8 mouse cellular contexts compared by ENCODE assay signal in the genomic region with DNA sequence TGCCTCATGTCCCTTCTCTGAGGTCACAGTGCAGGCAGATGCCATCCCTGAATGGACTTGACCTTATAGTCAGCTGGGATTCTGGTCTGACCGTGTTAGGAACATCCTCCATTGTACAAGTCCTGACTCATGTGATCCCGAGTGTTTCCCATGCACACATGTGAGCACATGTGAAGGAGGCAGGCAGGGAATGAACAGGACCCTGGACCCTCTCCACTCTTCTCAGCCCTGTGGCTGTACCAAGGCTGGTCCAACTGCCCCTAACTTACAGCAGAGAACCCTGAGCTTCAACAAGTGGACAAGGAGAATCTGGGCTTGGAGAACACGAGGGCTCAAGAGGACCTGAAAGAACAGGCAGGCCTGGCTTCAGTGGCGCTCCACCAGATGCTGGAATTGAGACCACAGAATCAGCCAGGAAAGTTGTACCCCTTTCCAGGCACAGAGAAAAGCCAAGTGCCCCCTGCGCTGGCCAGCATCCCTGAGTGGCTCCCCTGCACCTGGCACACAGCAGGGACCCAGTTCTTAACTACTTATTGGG. TPM values are rescaled to one million over a fixed set of nuclear protein-coding genes. Genes with fewer than 3 reads are reported as not detected.
DNase-seq lines count a peak whose midpoint lies in the region; ATAC-seq and TF ChIP-seq lines count a peak whose summit lies in the region.

No protein-coding gene starts in this region.

- H3K4me3 ChIP-seq in heart, embryonic 10.5 days, result peak overlapping the region; percentile 73
- peak overlapping the region; percentile 59; the same call in 1 of the 2 replicates for H3K4me3 ChIP-seq in ES-Bruce4 (ENCODE audit: low read depth, low read length)
- H3K4me3 ChIP-seq in heart, embryonic 14.5 days (ENCODE audit: control insufficient read depth in 1 of 2, insufficient read depth in 1 of 2, low read depth in 1 of 2, low read length in 2 of 2), result peak overlapping the region; percentile 71 to 74
- H3K4me3 ChIP-seq in liver, embryonic 16.5 days (ENCODE audit: low read depth, low read length), result peak overlapping the region; percentile 85

- DNase-seq in heart, embryonic 10.5 days (ENCODE audit: low spot score), result no peak
- no peak for DNase-seq in heart, postnatal 14 days
- no peak for DNase-seq in urinary bladder, postnatal 25 days (ENCODE audit: low spot score)
- DNase-seq in Muller cell, postnatal 12 days (ENCODE audit: inconsistent ontology term), result no peak
- no peak for DNase-seq in cerebellum, postnatal 10 days

- no peak for TF ChIP-seq CTCF in ES-Bruce4 (IDR thresholded peaks at IDR 0.05; ENCODE audit: low read depth, low read length)

- peaks cover 26% of the 10 kb centered on the region; the same call in 1 of the 2 replicates for H3K36me3 ChIP-seq in heart, embryonic 10.5 days
- H3K36me3 ChIP-seq in ES-Bruce4 (ENCODE audit: control insufficient read depth, insufficient read depth, low read length, poor library complexity, severe bottlenecking), result no peaks in the 10 kb centered on the region
- H3K36me3 ChIP-seq in heart, embryonic 14.5 days (ENCODE audit: control insufficient read depth, insufficient read depth, low read length), result peaks cover 22% of the 10 kb centered on the region
- H3K36me3 ChIP-seq in liver, embryonic 16.5 days (ENCODE audit: control insufficient read depth, insufficient read depth), result peaks cover 12% of the 10 kb centered on the region

- no peaks in the 10 kb centered on the region for H3K27me3 ChIP-seq in heart, embryonic 10.5 days (ENCODE audit: insufficient read depth, poor library complexity, severe bottlenecking)
- H3K27me3 ChIP-seq in ES-Bruce4 (ENCODE audit: control insufficient read depth, insufficient read depth, low read length, poor library complexity, severe bottlenecking), result no peaks in the 10 kb centered on the region
- H3K27me3 ChIP-seq in heart, embryonic 14.5 days (ENCODE audit: control insufficient read depth, insufficient read depth, low read length), result no peaks in the 10 kb centered on the region
- no peaks in the 10 kb centered on the region for H3K27me3 ChIP-seq in liver, embryonic 16.5 days (ENCODE audit: control insufficient read depth, insufficient read depth, low read depth, low read length)

- peaks cover 59% of the 10 kb centered on the region for H3K4me1 ChIP-seq in heart, embryonic 10.5 days
- no peaks in the 10 kb centered on the region for H3K4me1 ChIP-seq in ES-Bruce4 (ENCODE audit: control insufficient read depth, insufficient read depth, low read length)
- peaks cover 34 to 50% of the 10 kb centered on the region in 2 experiments for H3K4me1 ChIP-seq in heart, embryonic 14.5 days (ENCODE audit: control insufficient read depth in 2 of 2, insufficient read depth in 2 of 2, low read length in 2 of 2)
- peaks cover 49% of the 10 kb centered on the region for H3K4me1 ChIP-seq in liver, embryonic 16.5 days (ENCODE audit: control insufficient read depth, low read depth, low read length)

- H3K4me2 ChIP-seq in heart, embryonic 14.5 days (ENCODE audit: low read length), result peak overlapping the region; percentile 85
- peak overlapping the region; percentile 61 for H3K4me2 ChIP-seq in liver, embryonic 16.5 days (ENCODE audit: low read depth, low read length)

- TF ChIP-seq EP300 in ES-Bruce4 (IDR thresholded peaks at IDR 0.05; ENCODE audit: insufficient read depth, low read depth, low read length), result no peak

- ATAC-seq in heart, embryonic 14.5 days (ENCODE audit: insufficient number of reproducible peaks, insufficient read depth, low FRiP score, low read depth), result no peak
- no peak for ATAC-seq in liver, embryonic 16.5 days (ENCODE audit: low read depth)

- peak overlapping the region; percentile 93 for H3K27ac ChIP-seq in heart, embryonic 10.5 days
- H3K27ac ChIP-seq in ES-Bruce4 (ENCODE audit: insufficient read depth, low read length), result no peak overlapping the region
- H3K27ac ChIP-seq in heart, embryonic 14.5 days (replicated peaks in 1 of 2; ENCODE audit: control insufficient read depth in 1 of 2, insufficient read depth in 1 of 2, low read depth in 2 of 2, low read length in 2 of 2), result peak overlapping the region; percentile 72 to 99
- H3K27ac ChIP-seq in liver, embryonic 16.5 days (ENCODE audit: low read length), result peak overlapping the region; percentile 79

- 53% methylated on average over 5 of the region's 5 CpGs for WGBS in heart, embryonic 10.5 days
- 18% methylated on average over 5 of the region's 5 CpGs for WGBS in heart, embryonic 14.5 days
- 51% methylated on average over 5 of the region's 5 CpGs for WGBS in liver, embryonic 16.5 days (ENCODE audit: insufficient replicate concordance)

- intact Hi-C loops in heart, postnatal 14 days (cut with DNase I), result loop anchor here (1.0 to 5.0 kb wide), 5 partner anchors 33 to 98 kb away; no protein-coding TSS in a partner anchor

- H3K9me3 ChIP-seq in heart, embryonic 10.5 days, result no peaks in the 10 kb centered on the region
- H3K9me3 ChIP-seq in ES-Bruce4 (replicated peaks; ENCODE audit: control insufficient read depth, insufficient read depth, low read length, poor library complexity, severe bottlenecking), result no peaks in the 10 kb centered on the region
- no peaks in the 10 kb centered on the region for H3K9me3 ChIP-seq in heart, embryonic 14.5 days (ENCODE audit: control insufficient read depth, low read length)
- no peaks in the 10 kb centered on the region for H3K9me3 ChIP-seq in liver, embryonic 16.5 days (replicated peaks; ENCODE audit: control insufficient read depth, low read length)

- H3K9ac ChIP-seq in ES-Bruce4 (ENCODE audit: low read depth, poor library complexity, severe bottlenecking), result peak overlapping the region; percentile 27; the same call in 1 of the 2 replicates
- peak overlapping the region; percentile 95 for H3K9ac ChIP-seq in heart, embryonic 14.5 days (ENCODE audit: low read length)
- H3K9ac ChIP-seq in liver, embryonic 16.5 days (ENCODE audit: low read depth, low read length), result peak overlapping the region; percentile 93

- no peak for TF ChIP-seq POLR2A in ES-Bruce4 (IDR thresholded peaks at IDR 0.05; ENCODE audit: insufficient read depth, low read length)

RNA-seq across cellular contexts. Expression of a gene that starts 0.6 kb away (rescaled TPM):
- 134 and 256 TPM in 2 replicates for polyA plus RNA-seq in heart, embryonic 10.5 days (2016; fragmentation: Nextera tagmentation; extraction: Ambion mirVana)
- 100 to 1,000 TPM; 181 to 209 TPM for total RNA-seq in heart, postnatal 14 days (2021)
- 18.4 and 23.2 TPM in 2 replicates for polyA plus RNA-seq in ES-Bruce4 (2011; ENCODE audit: insufficient read depth, insufficient read length, low read depth, missing spikeins)
- 140 and 160 TPM in 2 replicates for polyA plus RNA-seq in heart, embryonic 14.5 days (2014; fragmentation: Nextera tagmentation; extraction: Ambion mirVana)
- 66.2 and 74.3 TPM in 2 replicates for polyA plus RNA-seq in liver, embryonic 16.5 days (2015; fragmentation: Nextera tagmentation; extraction: Ambion mirVana)

Comparison
In these comparisons a context has a peak if more than half of its experiments do, and no peak if none do; other contexts are left out.
1. H3K9ac ChIP-seq: peak in every context shown above with its lines; median percentile 95 in heart, embryonic 14.5 days; 93 in liver, embryonic 16.5 days; 27 in ES-Bruce4.